Mouse (Mus musculus): ENCODE measurements around the gene Rhbg. TPM values are rescaled to one million over a fixed set of nuclear protein-coding genes. Genes with fewer than 3 reads are reported as not detected.
A peak's percentile ranks its signal among the peaks of the same experiment; 100 is the strongest.
"Not testable (repeated sequence)": the region's sequence is repeated elsewhere in the genome, so short reads cannot be mapped to it uniquely, and the experiment has no call there.

Gene Rhbg
- total RNA-seq, 1 experiment from 2014 or later = not detected

DNA sequence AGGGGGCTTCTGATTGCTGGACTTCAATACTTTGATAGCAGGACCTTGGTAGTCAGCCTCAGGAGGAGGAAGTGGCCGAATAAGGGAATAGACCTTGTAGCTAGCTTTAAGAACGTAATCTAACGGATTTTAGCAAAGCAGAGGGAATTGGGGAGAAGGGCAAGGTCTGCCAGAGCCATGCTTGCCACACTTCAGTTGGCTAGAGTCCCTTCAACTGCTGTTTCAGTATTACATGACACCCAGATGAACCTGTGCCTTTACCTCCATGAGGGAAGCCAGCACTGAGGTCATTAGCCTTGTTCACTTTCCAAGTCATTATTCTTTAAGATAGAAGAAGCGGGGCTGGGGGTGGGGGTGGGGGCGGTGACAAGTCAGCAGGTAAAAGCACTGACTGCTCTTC lies 14.5 kb upstream of the Rhbg start:
- no peak for ATAC-seq (ENCODE audit: extremely low read depth, insufficient number of reproducible peaks, low FRiP score, poor library complexity, severe bottlenecking)

- ATAC-seq (ENCODE audit: extremely low read depth, insufficient number of reproducible peaks, low FRiP score, poor library complexity, severe bottlenecking) = not testable (repeated sequence)
Measured at GRCm38 (mm10) chr3:88268014-88268413, 13.5 kb upstream of the Rhbg start.

DNA sequence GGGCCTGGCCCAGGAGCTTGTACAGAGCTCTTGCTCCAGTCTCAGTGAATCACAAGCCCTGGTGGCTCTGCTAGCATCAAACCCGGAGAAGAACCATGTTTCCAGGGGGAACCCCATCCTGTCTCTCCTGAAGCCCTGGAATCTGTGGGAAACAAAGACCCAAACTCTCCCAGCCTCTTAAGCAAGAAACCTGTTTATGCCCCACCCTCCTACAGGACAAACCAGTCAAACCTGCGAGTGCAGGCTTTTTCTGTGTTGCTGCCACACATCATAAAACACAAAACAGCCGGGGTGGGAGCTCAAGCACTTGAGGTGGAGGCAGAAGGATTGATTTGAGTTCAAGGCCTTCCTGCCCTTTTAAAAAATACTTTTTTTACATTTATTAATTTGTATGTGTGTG lies 7.8 kb upstream of the Rhbg start:
- no peak for ATAC-seq (ENCODE audit: extremely low read depth, insufficient number of reproducible peaks, low FRiP score, poor library complexity, severe bottlenecking)

DNA sequence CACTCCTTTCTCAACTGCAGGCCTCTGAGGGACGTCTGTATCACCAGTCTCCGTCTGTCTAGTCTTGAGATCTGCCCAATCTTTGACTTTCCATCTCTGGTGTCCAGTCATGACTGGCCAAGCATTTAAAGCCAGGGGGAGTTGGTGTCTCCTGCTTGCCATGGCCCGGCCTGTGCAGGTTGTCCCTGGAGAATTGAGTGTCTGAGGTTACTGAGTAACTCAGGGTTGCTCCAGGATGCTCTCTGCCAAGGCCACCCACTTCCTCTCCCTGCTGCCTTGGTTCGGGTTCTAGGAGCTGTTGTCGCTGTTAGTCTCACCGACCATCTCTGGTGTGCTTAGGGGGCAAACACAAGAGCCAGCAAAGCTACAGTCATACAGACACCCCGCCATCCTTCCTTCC lies 1.9 kb upstream of the Rhbg start:
- no peak for ATAC-seq (ENCODE audit: extremely low read depth, insufficient number of reproducible peaks, low FRiP score, poor library complexity, severe bottlenecking)

DNA sequence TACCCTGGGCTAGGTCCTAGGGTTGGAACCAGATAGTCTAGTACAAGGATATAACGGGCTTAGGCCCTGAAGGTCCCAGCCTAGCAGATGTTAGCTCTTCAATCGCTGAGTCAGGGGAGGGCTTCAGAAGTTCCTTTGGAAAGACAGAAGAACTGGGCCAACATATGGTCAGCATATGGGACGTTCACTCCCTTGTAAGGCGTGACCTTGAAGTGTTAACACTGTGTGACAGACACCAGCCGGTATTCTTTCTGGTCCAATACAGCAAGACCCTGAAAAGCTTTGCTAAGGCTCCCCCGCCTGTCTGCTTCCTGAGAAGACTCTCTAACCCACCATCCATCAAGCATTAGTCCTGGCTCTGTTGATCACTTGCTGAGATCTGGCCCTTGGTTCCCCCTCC lies 1.4 kb upstream of the Rhbg start:
- ATAC-seq (ENCODE audit: extremely low read depth, insufficient number of reproducible peaks, low FRiP score, poor library complexity, severe bottlenecking) = no peak

GRCm38 (mm10) chr3:88252739-88253138 lies 1.8 kb downstream of the Rhbg start:
- no peak for ATAC-seq (ENCODE audit: extremely low read depth, insufficient number of reproducible peaks, low FRiP score, poor library complexity, severe bottlenecking)

GRCm38 (mm10) chr3:88248406-88248805 lies 6.1 kb downstream of the Rhbg start:
- no peak for ATAC-seq (ENCODE audit: extremely low read depth, insufficient number of reproducible peaks, low FRiP score, poor library complexity, severe bottlenecking)

- no peak for ATAC-seq (ENCODE audit: extremely low read depth, insufficient number of reproducible peaks, low FRiP score, poor library complexity, severe bottlenecking)
Measured at GRCm38 (mm10) chr3:88247666-88248065, 6.8 kb downstream of the Rhbg start.

DNA sequence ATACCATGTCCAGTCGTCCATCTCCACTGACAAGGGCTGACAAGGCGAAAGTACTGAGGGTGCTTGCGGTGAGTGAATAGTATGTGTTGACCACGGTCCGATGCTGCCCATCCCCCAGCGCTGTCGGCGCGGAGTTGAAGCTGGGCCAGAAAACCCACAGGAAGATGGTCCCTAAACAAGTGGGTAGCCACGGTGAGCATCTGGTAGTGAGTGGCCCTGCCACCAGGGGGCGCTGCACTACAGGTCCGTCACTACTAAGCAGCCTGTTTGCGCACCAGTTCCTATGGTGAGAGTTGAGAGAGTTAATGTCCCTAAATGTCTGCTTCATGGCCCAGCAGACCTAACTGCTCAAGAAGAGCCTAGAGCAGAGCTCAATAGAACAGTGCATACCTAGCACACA lies 8.7 kb downstream of the Rhbg start:
- ATAC-seq (ENCODE audit: extremely low read depth, insufficient number of reproducible peaks, low FRiP score, poor library complexity, severe bottlenecking) = 0 out of 2 replicates have a peak, but pooled peaks have one; percentile 27

DNA sequence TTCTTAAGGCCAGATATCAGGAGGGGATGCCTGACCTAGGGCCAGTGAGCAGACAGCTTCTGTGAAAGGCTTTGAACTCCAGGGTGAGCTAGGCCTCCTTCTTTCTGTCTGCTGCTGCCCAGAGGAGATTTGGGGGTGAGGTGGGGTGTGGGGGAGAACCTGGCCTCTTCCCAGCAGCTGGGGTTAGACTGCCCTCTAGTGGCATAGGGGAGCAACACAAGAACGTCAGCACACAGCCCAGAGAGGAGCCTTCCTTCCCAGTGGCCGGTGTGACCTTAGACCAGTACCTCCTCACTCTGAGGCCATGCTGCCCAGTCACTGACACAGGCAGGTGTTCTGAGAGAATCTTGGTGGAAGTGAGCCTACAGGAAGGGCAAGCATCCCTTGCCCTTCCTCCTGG lies 10.4 kb downstream of the Rhbg start:
- ATAC-seq (ENCODE audit: extremely low read depth, insufficient number of reproducible peaks, low FRiP score, poor library complexity, severe bottlenecking) = peak; percentile 20; the same call in 1 of the 2 replicates

DNA sequence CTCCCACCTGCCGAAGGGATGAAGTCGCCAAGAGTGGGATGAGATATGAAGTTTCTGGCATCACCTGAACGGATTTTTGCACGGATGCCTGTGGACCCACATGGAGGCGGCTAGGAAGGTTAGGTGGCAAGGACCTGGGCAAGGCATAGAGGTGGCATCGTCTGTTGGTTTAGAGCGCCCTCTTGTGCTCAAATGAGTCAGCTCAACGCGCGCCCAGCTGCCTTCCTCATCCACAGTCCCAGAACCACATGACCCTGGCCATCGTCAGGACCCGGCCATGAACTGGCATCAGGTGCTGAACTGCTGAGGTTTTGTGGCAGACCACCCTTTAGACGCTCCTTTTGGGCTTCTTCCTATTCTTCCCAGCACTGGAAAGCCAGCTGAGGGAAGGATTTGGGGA lies 12.0 kb downstream of the Rhbg start:
- ATAC-seq (ENCODE audit: extremely low read depth, insufficient number of reproducible peaks, low FRiP score, poor library complexity, severe bottlenecking) = peak; percentile 45; the same call in 1 of the 2 replicates

GRCm38 (mm10) chr3:88241045-88241786 lies 13.3 kb downstream of the Rhbg start:
- no peak for ATAC-seq (ENCODE audit: extremely low read depth, insufficient number of reproducible peaks, low FRiP score, poor library complexity, severe bottlenecking)

GRCm38 (mm10) chr3:88239446-88239845 lies 15.1 kb downstream of the Rhbg start:
- ATAC-seq (ENCODE audit: extremely low read depth, insufficient number of reproducible peaks, low FRiP score, poor library complexity, severe bottlenecking) = no peak

GRCm38 (mm10) chr3:88238866-88239391 lies 15.6 kb downstream of the Rhbg start:
- no peak for ATAC-seq (ENCODE audit: extremely low read depth, insufficient number of reproducible peaks, low FRiP score, poor library complexity, severe bottlenecking)

GRCm38 (mm10) chr3:88237556-88238194 lies 16.8 kb downstream of the Rhbg start:
- ATAC-seq (ENCODE audit: extremely low read depth, insufficient number of reproducible peaks, low FRiP score, poor library complexity, severe bottlenecking) = no peak

DNA sequence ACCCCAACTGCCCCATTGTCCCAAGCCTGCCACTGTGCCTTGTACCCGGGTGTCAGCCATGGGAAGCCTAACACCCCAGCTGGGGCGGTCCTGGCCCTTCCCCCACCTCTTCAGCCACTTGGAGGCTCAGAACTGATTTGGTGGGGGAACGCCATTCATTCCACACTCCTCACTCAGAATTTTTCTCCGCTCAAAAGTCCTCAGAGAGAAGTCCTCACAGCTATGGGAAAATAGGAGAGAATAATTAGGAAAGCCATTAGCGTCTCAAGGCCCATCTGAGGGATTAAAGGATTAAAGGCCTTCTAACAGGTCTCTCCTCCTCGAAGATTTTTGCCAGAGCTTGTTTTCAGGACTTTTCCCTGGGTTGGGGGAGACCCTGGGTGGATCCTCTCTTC lies 17.4 kb downstream of the Rhbg start:
- ATAC-seq (ENCODE audit: extremely low read depth, insufficient number of reproducible peaks, low FRiP score, poor library complexity, severe bottlenecking) = no peak

DNA sequence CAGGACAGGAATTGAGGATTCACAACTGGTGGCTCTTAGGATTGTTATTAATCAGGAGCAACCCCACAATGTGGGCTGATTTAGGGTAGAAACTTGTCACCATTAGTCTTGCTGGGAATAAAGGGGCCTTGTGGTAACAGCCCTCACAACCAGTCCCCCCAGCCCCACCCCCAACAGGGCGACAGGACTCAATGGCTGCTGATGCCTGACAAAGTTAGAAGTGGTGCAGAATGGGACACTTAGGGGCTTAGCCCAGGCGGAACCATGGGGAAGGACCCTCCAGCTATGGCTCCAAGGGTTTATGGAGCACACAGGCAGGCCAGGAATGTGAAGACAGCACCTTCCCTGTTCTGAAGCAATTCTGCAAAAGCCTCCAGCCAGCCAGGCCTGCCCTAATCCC lies 18.9 kb downstream of the Rhbg start:
- ATAC-seq (ENCODE audit: extremely low read depth, insufficient number of reproducible peaks, low FRiP score, poor library complexity, severe bottlenecking) = no peak

DNA sequence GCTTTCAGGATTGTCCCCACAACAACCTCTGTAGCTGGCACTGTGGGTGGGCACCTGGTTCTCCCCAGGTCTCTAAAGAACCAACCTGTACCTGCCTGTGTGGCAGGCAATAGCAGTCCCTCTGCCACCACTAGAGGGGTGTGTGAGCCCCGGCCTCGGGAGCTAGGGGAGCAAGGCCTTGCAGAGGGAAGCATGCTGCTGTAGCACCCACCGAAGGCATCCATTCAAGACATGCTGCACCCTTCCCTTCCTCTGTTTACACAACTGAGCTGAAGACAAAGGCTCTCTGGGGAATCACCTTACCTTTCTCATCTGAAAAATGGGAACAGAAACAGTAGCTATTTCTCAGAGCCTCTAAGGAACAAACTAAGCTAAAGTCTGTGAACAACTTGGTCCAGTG lies 19.3 kb downstream of the Rhbg start:
- peak; percentile 20; the same call in 1 of the 2 replicates for ATAC-seq (ENCODE audit: extremely low read depth, insufficient number of reproducible peaks, low FRiP score, poor library complexity, severe bottlenecking)

DNA sequence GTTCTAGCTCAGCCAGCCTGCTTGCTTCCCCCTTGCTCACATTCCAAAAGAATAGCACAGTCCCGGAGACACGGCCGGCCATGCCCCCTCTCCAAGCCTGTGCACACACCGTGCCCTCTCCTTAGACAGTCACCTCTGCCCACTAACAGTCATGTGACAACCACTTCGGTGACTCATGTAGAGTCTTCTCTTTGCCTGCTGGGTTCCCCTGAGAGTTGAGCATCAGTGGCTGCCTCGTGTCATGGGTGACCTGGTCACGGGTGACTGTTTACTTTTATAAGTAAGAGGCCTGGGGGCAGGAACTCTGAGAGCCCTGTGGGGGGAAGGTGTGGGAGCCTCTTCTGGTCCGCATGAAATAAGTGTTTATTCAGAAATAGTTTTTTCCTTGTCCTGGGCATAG lies 20.5 kb downstream of the Rhbg start:
- no peak for ATAC-seq (ENCODE audit: extremely low read depth, insufficient number of reproducible peaks, low FRiP score, poor library complexity, severe bottlenecking)

GRCm38 (mm10) chr3:88232851-88233649 lies 21.5 kb downstream of the Rhbg start:
- ATAC-seq (ENCODE audit: extremely low read depth, insufficient number of reproducible peaks, low FRiP score, poor library complexity, severe bottlenecking) = no peak

Measured in neutrophil, adult 5-6 weeks (primary cell).